Mouse (Mus musculus): ENCODE results near the gene Sars2.

The Sars2 gene

DNA sequence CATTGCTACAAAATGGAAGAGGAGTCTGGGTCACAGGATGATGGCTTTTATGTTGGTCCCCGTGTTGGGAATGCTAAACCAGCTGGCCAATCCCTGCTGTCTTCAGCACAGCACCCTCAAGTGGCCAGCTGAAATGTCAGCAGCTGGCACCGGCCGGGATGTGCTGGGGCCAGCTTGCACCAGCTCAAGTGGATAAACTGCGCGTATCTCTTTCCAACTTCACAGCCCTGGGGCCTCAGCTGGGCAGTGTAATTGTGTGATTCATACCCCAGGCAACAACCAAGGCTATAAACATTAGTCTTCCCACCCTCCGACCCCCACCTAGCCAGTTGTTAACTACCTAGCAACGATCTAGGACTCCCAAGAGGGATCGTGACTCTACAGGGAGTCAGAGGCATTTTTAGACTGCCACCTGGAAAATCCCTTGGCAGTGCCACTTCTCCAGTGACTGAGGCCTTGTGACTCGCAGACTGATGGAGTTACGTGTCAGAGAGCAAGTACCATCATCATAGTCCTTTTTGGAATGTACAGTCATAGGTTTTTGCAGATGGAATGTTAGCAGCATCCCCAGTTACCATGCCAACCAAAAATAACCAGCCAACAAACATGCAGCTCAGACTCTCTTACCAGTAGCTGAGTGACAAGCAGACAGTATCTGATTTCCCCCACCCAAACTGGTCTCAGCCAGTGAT is 14.0 kb upstream of the Sars2 start:
- DNase-seq = no peak

DNA sequence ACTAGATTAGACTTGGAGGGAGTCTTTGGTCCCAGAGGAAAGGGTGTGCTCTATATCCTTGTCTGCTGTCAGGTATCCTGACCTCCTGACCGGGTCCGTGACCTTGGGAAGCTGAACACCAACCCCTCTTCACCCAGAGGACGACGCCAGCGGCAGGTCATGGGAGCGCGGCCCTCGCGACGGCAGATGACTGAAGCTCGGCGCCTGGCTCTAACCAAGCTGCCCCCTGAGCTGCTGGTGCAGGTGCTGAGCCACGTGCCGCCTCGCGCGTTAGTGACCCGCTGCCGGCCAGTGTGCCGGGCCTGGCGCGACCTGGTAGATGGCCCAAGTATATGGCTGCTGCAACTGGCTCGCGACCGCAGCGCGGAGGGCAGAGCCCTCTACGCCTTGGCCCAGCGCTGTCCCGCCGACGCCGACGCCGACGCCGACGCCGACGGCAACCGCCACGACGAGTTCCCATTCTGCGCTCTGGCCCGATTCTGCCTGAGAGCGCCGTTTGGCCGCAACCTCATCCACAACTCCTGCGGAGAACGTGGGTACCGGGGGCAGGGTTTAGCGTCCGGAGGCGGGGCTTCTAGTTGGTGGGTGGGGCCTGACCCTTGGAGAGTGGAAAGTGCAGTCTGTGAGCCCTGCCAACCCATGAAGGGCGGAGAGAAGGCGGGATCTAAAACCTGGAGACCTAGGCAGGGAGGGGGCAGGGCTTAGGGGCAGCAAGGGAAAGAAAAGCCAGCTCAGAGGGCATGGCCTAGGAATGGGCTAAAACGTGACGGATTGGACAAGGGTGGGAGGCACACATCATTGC is 9.2 kb upstream of the Sars2 start:
- DNase-seq = peak; percentile 58

DNA sequence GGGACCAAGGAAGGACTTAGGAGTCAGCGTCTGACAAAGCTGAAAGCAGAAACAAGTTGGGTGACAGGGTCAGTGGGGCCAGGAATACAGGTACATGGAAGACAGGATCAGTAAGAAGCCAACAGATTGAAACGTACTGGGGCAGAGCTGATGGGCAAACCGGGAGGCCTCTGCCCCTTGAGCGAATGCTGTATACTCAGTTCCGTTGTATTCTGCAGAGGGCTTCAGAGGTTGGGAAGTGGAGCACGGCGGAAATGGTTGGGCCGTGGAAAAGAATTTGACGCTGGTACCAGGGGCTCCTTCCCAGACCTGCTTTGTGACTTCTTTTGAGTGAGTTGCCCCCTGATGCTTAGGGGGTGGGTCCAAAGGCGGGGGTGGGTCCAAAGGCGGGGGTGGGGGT is 8.6 kb upstream of the Sars2 start:
- no peak for DNase-seq

DNA sequence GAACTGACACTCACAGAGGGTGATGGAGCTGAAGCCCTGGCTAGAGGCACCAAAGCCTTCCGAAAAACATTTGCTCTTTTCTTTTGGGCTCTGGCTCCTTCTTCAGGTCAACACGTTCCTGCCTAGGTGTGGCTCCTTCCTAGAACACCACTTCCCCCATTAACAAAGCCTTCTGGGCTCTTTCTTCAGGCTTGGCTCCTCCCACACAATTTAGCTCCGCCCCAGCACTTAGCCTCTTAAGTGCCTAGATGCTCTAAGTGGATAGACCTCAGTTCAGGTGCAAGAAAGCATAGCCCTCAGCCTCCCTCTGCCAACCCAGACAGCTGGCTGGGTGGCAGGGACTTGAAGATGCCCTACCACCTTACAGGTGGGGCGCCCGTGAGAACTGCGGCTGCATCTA is 6.1 kb upstream of the Sars2 start:
- DNase-seq = no peak

DNA sequence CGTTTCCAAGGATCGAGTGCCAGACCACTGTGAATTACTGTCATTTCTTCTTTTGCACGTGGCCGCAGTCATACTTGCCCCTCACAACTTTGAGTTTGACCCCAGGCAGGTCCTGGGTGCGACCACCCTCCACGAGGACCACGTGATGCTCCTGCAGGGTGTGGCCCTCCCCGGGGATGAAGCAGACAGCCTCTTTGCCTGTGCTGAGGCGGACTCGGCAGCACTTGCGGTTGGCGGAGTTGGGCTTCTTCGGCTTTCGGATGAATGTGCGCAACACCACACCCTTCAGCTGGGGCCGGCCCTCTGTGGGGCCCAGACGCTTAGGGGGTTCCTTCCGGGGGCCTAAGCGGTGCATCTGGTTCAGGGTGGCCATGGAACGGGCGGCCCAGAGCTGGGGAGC is 2.0 kb upstream of the Sars2 start:
- DNase-seq = no peak

DNA sequence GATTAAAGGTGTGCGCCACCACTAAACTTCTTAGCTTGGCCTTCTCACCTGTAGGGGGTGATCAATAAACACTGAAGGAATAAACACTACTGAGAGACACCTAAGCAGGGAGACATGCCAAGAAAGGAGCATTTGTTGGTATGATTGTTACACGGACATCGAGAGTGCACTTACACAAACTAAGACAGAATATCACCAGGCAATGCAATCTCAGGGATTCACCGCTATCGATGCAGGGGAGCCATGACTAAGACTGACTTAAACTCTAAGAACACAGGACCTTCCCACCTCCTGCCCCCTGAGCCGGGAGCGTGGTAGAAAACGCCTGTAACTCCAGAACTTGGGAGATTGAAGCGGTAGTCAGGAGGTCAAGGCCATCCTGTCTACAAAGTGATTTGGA is 843 bp upstream of the Sars2 start:
- no peak for DNase-seq

DNA sequence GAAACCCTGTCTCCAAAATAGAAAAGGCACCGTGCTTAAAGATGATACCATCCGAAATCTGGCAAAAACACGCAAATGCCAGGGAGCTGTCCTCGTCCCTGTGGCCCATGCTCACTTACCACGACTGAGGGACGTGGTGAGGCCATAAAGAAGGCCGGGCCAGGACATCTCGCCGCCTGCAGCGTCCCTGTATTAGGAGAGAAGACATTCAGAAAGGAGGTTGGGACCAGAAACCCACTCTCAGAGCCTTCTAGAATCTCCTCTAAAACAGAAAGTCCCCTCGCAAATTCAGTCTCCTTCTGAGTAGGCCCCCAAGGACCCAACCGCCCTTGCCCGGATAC is 454 bp upstream of the Sars2 start:
- DNase-seq = no peak

DNA sequence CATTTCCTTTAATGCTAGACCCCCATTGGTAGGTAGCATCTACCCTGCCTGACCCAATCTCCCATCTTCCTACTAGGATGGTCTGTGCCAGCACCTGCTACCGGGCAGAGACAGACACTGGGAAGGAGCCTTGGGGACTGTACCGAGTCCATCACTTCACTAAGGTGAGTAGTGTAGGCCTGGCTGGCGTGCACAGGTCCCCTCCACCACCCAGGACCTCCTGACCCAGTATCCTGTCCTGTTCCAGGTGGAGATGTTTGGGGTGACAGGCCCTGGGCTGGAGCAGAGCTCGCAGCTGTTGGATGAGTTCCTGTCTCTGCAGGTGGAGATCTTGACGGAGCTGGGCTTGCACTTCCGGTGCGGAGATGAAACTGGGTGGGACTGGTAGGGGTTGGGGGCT is 8.1 kb downstream of the Sars2 start:
- no peak for DNase-seq

DNA sequence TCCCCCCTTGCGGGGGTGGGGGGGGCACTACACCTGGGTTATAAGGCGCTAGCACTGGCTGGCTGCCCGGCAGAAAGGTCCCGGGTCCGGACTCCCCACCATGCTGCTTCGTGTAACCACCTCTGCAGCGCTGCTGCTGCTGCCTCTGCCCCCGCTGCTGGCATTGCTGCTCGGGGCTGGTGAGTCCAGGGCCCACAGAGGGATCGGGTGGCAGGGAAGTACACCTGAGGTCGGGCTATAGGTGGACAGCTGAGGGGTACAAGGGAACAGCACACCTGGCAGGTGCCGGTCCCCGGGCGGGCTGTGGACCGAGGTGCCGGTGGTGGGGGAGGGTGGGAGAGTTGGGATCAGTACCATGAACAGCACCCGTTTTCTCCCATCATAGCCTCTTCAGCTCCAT is 14.3 kb downstream of the Sars2 start, which contains the start of gene Ccer2:
Gene Ccer2 (plus strand): TSS at position 96 of the 400 bp plus-strand sequence.
- no peak for DNase-seq

DNA sequence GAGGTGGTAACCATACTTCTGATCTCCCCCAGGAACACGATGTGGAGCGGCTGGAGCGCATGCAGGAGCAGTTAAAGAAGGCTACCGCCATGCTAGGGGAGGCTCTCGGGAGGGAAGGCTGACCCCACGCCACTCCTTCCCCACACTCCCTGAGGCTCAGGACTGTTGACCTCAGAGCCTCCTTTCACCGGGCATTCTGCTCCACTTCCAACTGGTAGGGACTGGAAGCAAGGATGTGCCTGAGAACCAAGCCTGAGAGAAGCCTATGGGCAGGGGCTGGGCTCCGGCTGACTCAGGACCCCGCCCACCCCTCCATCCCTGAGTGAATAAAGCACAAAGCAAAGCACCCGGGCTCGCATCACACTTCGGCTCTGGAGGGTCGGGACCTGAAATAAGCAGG is 16.8 kb downstream of the Sars2 start:
- DNase-seq = no peak

DNA sequence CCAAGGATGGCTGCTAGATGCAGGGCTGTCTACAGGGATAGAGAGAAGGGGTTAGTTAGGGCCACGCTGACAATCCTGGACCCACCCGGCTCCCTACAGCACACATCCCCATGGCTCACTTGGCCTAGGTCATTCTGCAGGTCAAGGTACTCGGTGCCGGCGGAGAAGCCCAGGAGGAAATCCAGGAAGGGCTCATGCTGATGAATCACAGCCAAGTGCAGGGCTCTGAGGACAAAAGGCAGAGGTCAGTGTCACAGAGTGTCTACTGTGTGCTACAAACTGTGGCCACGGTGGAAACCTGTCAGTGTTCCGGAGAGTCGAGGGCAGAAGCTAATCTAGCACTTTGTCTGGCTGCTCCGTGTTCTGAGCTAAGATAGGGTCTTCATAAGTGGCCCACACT is 20.1 kb downstream of the Sars2 start:
- DNase-seq = no peak

DNA sequence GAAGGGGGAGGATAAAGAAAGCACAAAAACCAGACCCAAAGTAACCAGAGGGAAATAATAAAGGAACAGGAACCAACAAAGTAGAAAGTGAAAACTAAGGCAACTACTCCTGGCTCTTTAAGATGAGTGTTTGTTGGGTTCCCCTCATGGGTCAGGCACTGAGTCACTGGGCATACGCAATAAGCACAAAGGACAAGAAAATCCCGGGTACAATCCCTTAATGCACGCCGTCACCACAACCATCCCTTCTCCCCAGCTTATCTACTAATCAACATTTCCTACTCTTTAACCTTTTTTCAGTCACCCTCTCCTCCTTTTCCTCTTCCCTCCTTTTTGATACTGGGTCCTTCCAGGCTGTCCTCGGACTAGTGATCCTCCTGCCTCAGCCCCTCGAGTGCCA is 23.4 kb downstream of the Sars2 start:
- no peak for DNase-seq

DNA sequence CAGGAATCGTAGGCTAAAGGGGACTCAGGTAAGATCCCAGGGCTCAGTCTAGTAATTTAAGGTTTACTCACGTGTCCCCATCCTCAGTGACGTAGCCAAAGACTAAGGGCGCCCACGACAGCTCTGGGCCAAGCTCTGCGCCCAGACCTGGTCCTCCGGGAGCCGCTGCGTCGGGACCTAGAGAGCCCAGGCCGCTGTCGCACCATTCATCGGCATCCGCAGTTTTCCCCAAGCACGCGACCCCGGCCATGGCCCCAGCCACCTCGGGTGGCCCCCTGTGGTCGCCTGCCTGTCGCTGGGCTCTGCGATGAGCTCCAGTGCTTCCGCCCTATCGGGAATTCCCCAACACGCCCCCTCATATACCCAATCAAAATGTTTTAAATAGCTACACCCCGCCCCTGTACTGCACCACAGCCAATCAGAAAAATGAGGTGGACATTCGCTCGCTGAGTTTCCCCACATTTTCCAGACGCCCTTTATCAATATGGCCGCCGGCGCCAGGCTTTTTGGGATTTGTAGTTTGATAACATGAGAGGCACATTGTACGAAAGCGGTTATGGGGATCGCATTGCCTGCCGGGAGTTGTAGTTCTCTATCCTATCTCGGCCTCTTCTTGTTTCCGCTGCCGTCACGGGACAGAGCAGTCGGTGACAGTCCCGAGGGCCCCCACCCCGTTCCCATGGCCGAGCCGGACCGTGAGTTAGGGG is 24.5 kb downstream of the Sars2 start, which contains the start of gene Sirt2:
Gene Sirt2 (plus strand): TSS at position 563 of the 707 bp plus-strand sequence.
- peak; percentile 97 for DNase-seq

DNA sequence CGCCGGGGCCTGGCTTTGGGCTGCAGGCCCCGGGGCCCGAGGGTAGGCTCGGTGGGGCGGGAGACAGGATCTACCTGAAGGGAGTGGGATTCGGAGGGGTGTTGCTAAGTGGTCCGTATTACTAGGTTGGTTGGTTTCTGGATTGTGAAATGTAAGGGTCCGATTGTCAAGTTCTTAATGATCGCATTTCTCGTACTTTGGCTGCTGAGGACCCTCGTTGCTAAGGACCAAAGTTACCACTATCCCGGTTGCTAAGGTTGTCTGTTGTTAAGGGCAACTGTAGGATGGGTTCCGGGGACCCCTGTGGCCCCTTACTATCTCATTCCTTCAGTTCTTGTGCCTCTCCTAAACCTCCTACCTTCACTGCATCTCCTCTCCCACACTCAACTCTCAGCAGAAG is 25.1 kb downstream of the Sars2 start:
- no peak for DNase-seq

DNA sequence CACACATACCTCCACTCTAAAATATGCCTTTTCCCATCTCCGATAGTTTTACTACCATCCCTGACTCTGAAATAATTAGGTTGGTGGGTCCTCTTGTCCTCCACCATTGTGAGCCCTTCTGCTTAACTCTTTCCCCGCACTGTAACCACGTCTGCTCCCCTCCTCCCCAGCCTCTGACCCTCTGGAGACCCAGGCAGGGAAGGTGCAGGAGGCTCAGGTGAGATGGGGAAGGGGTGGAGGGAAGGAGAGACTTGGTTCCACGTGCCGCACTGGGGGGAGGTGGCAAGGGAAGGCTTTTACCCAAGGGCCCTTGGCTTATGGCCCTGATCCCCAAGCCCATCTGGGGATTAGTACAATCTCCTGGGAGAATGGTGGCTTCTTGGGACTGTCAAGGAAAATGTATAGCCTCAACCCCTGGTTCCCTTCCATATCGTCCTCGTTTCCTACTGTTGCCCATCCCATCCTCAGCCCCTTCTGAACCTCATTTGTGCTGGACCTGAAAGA is 25.7 kb downstream of the Sars2 start, which contains the start of gene Nfkbib:
Gene Nfkbib (minus strand): TSS at position 51 of the 504 bp plus-strand sequence.
- peak; percentile 35 for DNase-seq

DNA sequence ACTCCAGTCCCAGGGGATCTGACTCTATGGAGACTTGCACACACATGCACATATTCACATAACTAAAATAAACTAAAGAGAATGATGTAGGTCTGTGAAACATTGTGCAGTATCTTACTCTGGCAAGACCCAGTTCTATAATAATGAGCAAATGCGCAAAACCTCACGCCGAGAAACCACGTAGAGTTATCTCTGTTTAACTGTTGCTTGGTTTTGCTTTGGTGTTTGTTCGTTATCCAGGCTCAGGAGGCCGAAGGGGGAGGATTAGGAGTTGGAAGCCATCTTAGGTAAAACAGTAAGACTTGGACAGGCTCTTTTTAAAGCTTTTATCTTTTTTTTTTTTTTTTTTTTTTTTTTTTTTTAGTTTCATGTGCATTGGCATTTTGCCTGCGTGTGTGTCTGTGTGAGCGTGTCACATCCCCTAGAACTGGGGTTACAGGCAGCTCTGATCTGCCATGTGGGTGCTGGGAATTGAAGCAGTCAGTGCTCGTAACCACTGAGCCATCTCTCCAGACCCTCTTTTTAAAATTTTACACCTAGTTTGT is 27.7 kb downstream of the Sars2 start:
- no peak for DNase-seq

DNA sequence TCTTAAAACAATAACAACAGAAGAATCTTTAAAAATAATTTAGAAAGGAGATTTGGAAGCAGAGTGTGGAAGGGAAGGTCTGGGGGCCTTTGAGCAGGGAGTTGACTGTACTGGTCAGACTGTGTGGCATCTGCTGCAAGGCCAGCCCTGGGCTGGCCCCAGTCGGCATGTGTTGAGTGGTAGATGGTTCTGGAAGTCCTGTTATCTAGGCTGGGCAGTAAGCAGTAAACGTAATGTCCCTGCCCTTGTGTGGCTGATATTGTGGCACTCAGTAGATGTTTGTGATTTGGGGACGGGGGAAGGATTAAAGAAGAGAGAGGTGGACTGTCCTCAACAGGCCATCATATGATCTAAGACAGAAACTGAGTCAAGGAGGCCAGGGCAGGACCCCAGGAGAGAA is 28.5 kb downstream of the Sars2 start:
- DNase-seq = no peak

DNA sequence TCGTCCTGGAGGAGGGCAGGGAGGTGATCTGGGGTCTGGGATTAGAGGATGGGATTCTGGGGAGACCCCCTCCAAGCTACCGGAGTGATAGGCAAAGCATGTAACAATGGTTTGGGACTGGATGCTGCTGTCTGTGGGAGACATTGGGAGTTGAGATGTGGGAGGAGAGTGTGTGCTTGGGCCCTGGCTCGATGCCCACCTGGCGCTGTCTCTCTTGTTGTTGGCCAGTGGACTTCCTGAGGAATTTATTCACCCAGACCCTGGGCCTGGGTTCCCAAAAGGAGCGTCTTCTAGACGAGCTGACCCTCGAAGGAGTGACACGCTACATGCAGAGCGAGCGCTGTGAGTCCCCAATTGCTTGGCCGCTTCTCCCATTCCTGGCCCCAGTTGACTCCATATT is 30.1 kb downstream of the Sars2 start:
- no peak for DNase-seq

DNA sequence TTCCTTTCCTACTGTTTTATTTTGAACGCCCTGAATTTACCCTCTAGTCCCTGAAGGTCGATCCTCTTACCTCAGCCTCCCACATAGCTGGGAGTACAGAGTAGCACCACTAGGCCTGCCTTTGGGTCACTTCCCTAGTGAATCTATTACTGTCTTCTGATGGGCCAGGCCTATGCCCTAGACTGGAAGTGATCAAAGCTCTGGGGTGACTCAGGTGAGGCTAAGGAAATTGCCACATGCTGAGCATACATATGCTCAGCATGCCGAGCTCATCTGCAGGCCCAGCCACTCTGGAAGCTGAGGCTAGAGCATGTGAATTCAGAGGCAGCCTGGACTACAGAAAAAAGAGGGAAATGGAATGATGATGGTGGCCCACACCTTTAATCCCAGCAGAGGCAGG is 31.4 kb downstream of the Sars2 start:
- DNase-seq = no peak

DNA sequence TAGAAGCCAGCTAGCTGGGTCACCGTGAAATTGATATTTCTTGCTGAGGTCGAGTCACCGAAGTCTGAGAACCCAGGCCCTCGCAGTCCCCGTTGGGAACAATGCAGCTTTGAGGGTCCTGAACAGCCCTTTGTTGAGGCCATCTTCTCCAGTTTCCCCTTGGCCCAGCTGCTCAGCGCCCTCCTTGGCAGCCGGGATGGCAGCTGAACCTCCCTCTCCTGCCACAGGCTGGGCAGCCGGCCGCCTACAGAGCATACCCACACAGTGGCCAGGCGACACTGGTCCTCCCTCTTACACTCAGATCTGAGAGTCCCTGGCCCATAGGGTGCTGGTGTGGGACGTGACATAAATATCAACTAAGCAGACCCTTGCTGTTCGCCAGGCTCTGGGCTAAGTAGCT is 32.4 kb downstream of the Sars2 start:
- DNase-seq = no peak

DNA sequence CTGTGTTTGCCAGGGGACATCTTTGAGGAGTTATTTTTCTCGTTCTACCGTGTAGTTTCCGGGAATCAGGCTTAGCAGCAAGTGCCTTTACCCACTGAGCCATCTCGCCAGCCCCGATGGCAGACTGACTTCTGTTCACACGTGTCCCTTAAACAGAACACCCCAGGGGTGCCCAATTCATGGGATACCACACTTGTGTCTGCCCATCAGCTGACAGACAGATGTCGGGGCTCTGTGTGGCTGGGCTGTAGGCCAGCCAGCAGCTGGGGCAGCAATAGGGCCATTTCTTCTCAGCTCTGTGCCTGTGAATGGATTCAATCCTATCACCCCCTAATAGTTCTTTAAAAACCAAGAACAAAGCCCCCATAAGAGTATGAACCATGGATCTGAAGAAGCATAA is 33.3 kb downstream of the Sars2 start:
- DNase-seq = no peak

DNA sequence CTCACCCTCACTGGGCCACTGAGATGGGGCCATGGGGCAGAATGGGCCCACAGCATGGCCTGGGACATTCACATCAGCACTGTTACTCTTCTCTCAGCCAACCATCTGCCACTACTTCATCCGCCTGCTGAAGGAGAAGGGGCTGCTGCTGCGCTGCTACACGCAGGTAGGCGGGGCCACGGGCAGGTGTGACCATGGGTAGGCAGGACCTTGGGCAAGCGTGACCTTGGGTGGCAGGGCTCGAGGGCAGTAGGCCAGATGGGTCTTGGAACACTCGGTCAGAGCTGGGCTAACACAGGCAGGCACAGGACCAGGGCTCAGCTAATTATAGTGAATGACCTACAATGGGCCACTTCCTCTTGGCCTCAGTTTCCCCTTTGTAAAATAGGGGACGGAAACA is 37.0 kb downstream of the Sars2 start:
- no peak for DNase-seq

DNA sequence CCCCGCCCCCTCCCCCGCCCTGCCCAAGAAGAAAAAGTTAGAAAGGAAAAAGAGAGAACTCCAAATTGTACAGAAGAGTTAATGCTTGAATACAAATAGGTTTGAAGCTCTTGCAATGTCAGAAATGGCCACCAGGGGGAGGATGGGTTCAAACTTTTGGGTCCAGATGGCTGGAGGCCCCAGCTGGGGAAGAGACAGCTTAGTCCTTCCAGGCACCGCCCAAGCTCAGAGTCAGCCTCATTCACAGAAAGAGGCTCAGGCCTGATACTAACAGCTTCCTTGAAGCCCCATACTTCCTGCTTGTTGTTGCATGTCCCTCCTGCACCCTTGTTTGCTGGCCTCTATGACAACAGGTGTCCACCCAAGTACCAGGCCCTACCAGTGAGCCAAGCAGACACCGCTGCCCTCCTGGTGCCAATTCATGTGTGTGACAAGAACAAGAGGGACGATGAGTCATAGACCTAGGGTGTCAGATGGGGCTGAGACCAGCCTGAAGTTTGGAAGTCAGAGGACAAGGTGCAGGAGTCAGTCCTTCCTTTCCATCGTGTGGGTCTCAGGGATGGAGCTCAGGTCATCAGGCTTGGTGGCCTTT is 38.4 kb downstream of the Sars2 start:
- peak; percentile 92 for DNase-seq
